Mouse (Mus musculus): ENCODE measurements around the gene Serpind1.

The Serpind1 gene

DNA sequence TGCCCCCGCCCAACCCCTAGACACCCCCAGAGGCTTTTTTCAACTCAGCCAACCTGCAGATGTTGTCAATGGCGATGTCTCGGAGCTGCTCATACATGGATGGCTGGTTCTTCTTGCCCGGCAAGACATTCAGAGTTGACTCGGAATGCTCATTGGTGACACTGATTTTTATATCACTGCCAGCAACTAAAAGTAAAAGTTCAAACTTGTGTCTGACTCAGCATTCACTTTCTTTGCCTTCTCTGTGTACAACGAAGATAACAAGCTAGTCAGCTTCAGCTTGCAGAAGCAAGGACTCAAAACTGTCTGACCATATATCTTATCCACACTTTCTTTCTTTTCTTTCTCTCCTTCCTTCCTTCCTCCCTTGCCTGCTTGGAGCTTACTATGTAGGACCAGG lies 24.9 kb downstream of the Serpind1 start:
- DNase-seq = no peak

DNA sequence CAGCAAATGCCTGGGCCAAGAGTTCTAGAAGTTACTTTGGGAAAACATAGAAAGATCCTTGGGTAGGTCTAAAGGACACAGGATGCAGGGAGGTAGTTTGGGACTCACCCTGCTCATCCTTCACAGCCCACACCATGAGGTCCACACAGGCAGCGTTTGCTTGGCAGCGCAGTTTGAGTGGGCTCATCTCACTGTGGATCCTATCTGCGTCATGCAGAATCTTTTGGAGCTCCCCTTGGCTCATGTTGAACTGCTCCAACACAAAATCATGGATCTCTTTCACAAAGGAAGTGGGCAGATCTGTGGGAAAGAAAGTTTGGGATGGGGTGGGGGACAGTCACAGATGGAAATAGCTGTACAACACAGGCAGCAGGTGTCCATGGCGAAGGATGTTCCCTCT lies 27.6 kb downstream of the Serpind1 start:
- DNase-seq = no peak

DNA sequence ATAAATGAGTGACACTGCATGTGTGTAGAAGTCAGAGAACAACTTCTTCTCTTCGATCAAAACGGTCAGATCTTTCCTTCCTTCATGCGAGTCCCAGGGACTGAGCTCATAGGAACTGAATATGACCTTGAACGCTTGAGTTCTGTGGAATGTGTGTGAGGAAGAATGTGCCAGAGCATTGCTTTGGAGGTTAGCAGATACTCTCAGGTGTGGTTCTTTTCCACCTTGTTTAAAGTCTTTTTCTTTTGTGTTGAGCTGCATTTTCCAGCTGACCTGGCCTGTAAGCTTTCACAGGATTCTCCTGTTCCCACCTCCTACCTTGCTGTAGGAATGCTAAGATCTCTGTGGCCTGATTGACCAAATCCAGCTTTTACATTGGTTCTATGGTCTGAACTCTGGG lies 51.1 kb downstream of the Serpind1 start:
- no peak for DNase-seq

DNA sequence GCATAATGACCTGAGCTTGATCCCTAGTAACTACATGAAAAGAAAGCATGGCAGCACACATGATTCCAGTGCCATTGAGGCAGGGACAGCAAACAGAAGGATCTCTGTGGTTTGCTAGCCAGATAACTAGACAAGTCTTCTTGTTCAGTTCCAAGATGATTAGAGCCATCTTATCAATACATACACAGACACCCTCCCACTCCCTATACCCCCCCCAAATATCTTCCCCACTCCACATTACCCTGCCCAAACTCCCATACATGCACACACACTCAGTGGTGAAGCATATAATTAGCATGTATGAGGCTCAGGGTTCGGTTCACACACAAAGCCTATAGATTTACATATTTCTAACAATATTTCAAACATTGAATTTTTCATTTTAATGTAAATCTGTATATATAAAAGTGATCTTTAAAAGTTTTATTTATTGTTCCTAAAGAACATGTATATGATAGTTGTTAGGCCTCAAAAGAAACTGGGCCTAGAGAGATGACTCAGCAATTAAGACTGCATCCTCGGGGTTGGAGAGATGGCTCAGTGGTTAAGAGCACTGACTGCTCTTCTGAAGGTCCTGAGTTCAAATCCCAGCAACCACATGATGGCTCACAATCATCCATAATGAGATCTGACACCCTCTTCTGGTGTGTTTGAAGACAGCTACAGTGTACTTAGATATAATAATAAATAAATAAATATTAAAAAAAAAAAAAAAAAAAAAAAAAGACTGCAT lies 52.6 kb downstream of the Serpind1 start:
- no peak for DNase-seq

DNA sequence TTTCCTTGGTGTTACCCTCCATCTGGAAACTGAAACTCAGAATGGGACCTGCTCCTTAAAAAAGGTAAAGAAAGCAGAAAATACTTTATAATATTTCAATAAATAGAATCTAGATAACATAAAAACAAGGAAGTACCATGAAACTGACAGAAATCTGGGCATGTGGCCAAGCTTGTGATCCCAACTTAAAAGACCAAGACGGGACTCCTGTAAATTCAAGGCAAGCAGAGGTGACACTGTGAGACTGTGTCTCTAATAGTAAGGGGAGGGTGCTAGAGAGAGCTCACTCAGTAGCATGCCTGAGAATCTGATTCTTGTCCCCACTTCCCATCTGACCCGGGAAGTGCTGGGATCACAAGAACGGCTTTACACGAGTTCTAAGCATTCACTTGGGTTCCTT lies 61.6 kb downstream of the Serpind1 start:
- no peak for DNase-seq

Measured in right cerebral cortex, postnatal 4 days (tissue).